Mouse (Mus musculus): ENCODE data around the gene Espn. TPM values are rescaled to one million over a fixed set of nuclear protein-coding genes. Genes with fewer than 3 reads are reported as not detected.
A peak's percentile ranks its signal among the peaks of the same experiment; 100 is the strongest.

Espn gene
- polyA plus RNA-seq, 1 experiment from 2014 or later, result 1.4 TPM

- DNase-seq (ENCODE audit: low spot score), result peak; percentile 51
- H3K36me3 ChIP-seq, result no peaks in the 10 kb centered on the region
- 5% methylated on average over 56 of the region's 56 CpGs for WGBS
- H3K4me1 ChIP-seq, result peaks cover 57% of the 10 kb centered on the region
- H3K27ac ChIP-seq (replicated peaks), result 0 out of 2 replicates have a peak overlapping the region, but pooled peaks have one; percentile 9
- peak overlapping the region; percentile 44 for H3K4me3 ChIP-seq
- H3K9me3 ChIP-seq (replicated peaks), result no peaks in the 10 kb centered on the region
- H3K27me3 ChIP-seq (ENCODE audit: low read depth, poor library complexity, severe bottlenecking), result peaks cover 100% of the 10 kb centered on the region
These were observed 26.8 kb downstream of the Espn start for GRCm38 (mm10) chr4:152125161-152126025.

DNA sequence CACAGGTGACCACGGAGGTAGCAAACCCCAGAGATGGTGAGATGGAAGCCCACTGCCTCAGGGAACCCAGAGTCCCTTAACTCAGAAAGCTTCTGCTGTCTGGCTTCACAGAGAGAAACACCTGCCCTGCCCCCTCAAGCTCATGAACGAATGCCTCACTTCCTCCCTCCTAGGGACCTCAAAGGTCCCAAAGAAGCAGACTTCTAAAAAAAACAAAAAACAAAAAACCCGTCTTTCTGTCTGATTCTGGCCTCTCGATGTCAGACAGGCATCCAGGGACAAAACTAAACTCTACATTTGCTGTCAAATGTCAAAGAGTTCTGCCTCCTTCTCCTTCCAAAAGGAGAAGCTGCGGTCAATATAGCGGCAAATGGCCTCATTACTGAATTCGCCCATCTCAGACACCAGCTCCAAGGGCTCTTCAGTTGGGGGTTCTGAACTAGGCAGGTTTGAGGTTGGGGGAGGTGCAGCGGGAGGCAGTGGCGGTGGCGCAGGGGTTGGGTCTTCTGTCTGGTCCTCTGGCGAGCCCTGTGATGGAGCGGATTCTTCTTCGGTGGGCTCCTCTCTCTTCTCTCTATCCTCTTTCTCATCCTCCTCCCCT, 27.7 kb downstream of the Espn start:
- Histone ChIP-seq H3K36me3 (no peaks in the 10 kb centered on the region), H3K9me3 (replicated peaks) (no peaks in the 10 kb centered on the region), H3K4me3 (no peak overlapping the region), H3K27me3 (ENCODE audit: low read depth, poor library complexity, severe bottlenecking) (peaks cover 100% of the 10 kb centered on the region), H3K4me1 (peaks cover 57% of the 10 kb centered on the region), H3K27ac (replicated peaks) (no peak overlapping the region)
- no peak for DNase-seq (ENCODE audit: low spot score)
- 9% methylated on average over 13 of the region's 13 CpGs for WGBS

- H3K9me3 ChIP-seq (replicated peaks), result no peaks in the 10 kb centered on the region
- H3K27me3 ChIP-seq (ENCODE audit: low read depth, poor library complexity, severe bottlenecking), result peaks cover 100% of the 10 kb centered on the region
- no peak for DNase-seq (ENCODE audit: low spot score)
- no peak overlapping the region for H3K27ac ChIP-seq (replicated peaks)
- H3K4me1 ChIP-seq, result peaks cover 51% of the 10 kb centered on the region
- H3K36me3 ChIP-seq, result no peaks in the 10 kb centered on the region
- H3K4me3 ChIP-seq, result peak overlapping the region; percentile 40
- WGBS, result under 1% methylated on average over 12 of the region's 12 CpGs
These were observed 31.0 kb downstream of the Espn start for GRCm38 (mm10) chr4:152121183-152121505.

GRCm38 (mm10) chr4:152120311-152121182, 31.6 kb downstream of the Espn start:
- Histone ChIP-seq H3K4me1 (peaks cover 51% of the 10 kb centered on the region), H3K27me3 (ENCODE audit: low read depth, poor library complexity, severe bottlenecking) (peaks cover 100% of the 10 kb centered on the region), H3K27ac (replicated peaks) (no peak overlapping the region), H3K9me3 (replicated peaks) (no peaks in the 10 kb centered on the region), H3K36me3 (no peaks in the 10 kb centered on the region), H3K4me3 (peak overlapping the region; percentile 40)
- WGBS, result under 1% methylated on average over 31 of the region's 31 CpGs
- DNase-seq (ENCODE audit: low spot score), result no peak

DNA sequence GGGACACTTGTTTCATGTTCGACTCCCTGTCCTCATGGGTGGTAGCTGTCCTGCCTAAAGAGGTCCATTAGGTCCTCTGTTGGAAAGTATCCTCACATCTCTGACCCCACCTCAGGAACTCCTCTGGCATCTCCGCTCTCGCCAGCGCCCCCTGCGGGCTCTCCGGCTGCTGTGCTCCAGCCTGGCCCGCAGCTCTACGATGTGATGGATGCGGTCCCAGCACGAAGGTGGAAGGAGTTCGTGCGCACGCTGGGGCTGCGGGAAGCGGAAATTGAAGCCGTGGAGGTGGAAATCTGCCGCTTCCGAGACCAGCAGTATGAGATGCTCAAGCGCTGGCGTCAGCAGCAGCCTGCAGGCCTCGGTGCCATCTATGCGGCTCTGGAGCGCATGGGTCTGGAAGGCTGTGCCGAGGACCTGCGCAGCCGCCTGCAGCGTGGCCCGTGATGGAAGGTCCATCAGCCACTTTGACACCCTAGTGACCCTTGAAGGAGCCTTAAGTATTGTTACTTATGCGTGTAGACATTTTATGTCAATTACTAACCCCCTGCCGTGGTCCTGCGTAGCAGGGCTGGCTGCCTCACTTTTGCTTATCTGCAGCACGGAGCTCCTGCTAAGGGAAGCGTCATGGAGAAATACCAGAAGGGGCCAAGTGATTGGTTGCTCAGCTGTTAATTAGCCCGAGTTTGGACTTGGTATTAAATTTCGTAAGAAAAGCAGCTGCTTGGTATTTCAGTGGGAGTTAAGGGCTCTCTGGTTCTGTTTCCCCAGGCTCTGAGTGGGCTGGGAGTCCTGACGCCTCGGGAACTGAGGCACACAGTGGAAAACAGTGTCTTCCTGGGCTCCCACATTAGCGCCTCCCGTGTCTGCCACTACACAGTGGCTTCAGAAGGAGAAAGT, 32.5 kb downstream of the Espn start:
- Histone ChIP-seq H3K36me3 (peaks cover 5% of the 10 kb centered on the region), H3K27ac (replicated peaks) (no peak overlapping the region), H3K9me3 (replicated peaks) (no peaks in the 10 kb centered on the region), H3K4me3 (peak overlapping the region; percentile 40), H3K27me3 (ENCODE audit: low read depth, poor library complexity, severe bottlenecking) (peaks cover 100% of the 10 kb centered on the region), H3K4me1 (peaks cover 46% of the 10 kb centered on the region)
- peak; percentile 69 for DNase-seq (ENCODE audit: low spot score)
- WGBS, result 2% methylated on average over 39 of the region's 39 CpGs

DNA sequence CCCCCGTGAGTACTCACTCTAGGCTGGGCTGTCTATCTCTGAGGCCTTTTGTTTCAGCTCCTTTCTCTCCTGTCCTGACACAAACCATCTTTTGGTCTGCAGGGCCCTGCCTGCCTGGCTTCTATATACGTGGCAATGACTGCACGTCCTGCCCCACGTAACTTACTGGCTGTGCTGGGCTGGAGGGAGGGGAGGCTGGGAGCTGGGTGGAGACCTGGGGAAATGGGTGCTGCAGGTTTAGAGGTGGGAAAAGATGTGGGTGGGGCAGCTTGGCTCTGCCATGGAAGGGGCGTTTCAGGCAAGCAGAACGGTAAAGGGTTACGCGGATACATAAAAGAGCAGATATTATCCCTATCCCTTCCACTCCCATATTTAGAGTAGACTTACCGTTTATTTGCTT, 34.6 kb downstream of the Espn start:
- 76% methylated on average over 9 of the region's 9 CpGs for WGBS
- Histone ChIP-seq H3K36me3 (peaks cover 18% of the 10 kb centered on the region), H3K27me3 (ENCODE audit: low read depth, poor library complexity, severe bottlenecking) (peaks cover 100% of the 10 kb centered on the region), H3K4me1 (peaks cover 51% of the 10 kb centered on the region), H3K27ac (replicated peaks) (no peak overlapping the region), H3K4me3 (no peak overlapping the region), H3K9me3 (replicated peaks) (no peaks in the 10 kb centered on the region)
- DNase-seq (ENCODE audit: low spot score), result no peak

GRCm38 (mm10) chr4:152115921-152116612, 36.1 kb downstream of the Espn start, which contains the start of gene Tnfrsf25:
Gene Tnfrsf25, plus strand, starts transcription at chr4:152115934.
- H3K4me1 ChIP-seq, result peaks cover 53% of the 10 kb centered on the region
- DNase-seq (ENCODE audit: low spot score), result no peak
- no peak within 1 kb of the TSS for H3K27ac ChIP-seq (replicated peaks)
- peaks cover 29% of the 10 kb centered on the region for H3K36me3 ChIP-seq
- peak within 1 kb of the TSS; percentile 42 for H3K4me3 ChIP-seq
- H3K9me3 ChIP-seq (replicated peaks), result no peaks in the 10 kb centered on the region
- H3K27me3 ChIP-seq (ENCODE audit: low read depth, poor library complexity, severe bottlenecking), result peaks cover 99% of the 10 kb centered on the region
- 1% methylated on average over 30 of the region's 30 CpGs for WGBS

DNA sequence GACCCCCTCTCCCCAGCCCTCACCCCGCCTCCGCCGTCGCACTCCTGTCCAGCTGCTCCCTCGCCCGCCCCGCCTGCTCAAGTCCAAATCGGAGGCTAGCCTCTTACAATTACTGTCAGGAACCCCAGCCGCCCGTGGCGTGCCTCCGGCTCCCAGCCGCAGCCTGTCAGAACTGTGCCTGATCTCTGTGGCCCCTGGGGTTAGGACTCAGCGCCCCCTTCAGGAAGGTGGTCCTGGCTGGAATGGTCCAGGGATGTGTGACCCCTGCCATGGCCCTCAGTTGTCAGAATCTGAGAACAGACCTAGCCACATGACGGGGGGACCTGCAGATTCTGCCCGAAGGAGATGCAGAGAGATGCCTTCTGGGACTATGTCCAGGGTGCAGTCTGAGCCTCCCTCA, 38.1 kb downstream of the Espn start:
- WGBS, result 54% methylated on average over 16 of the region's 16 CpGs
- H3K36me3 ChIP-seq, result peaks cover 38% of the 10 kb centered on the region
- no peak for DNase-seq (ENCODE audit: low spot score)
- peaks cover 97% of the 10 kb centered on the region for H3K27me3 ChIP-seq (ENCODE audit: low read depth, poor library complexity, severe bottlenecking)
- H3K4me1 ChIP-seq, result peaks cover 34% of the 10 kb centered on the region
- H3K9me3 ChIP-seq (replicated peaks), result no peaks in the 10 kb centered on the region
- H3K27ac ChIP-seq (replicated peaks), result no peak overlapping the region
- H3K4me3 ChIP-seq, result no peak overlapping the region

DNA sequence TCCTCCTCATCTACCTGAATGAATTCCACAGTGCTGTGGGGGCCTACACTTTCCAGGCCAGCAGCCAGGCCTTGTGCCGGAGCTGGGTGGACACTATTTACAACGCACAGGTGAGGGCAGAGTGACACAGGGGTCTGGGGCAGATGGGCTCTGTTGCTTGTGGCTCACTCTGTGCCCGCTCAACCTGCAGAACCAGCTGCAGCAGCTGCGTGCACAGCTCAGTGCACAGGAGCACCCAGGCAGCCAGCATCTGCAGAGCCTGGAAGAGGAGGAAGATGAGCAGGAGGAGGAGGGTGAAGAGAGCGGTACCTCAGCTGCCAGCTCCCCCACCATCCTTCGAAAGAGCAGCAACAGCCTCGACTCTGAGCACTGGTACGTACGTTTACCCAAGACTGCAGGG, 39.8 kb downstream of the Espn start:
- 64% methylated on average over 9 of the region's 9 CpGs for WGBS
- DNase-seq (ENCODE audit: low spot score), result no peak
- H3K4me1 ChIP-seq, result peaks cover 44% of the 10 kb centered on the region
- no peaks in the 10 kb centered on the region for H3K9me3 ChIP-seq (replicated peaks)
- H3K4me3 ChIP-seq, result no peak overlapping the region
- no peak overlapping the region for H3K27ac ChIP-seq (replicated peaks)
- peaks cover 97% of the 10 kb centered on the region for H3K27me3 ChIP-seq (ENCODE audit: low read depth, poor library complexity, severe bottlenecking)
- H3K36me3 ChIP-seq, result peaks cover 46% of the 10 kb centered on the region

GRCm38 (mm10) chr4:152110689-152111088, 41.5 kb downstream of the Espn start:
- no peak overlapping the region for H3K4me3 ChIP-seq
- H3K27me3 ChIP-seq (ENCODE audit: low read depth, poor library complexity, severe bottlenecking), result peaks cover 97% of the 10 kb centered on the region
- DNase-seq (ENCODE audit: low spot score), result no peak
- no peak overlapping the region for H3K27ac ChIP-seq (replicated peaks)
- peaks cover 39% of the 10 kb centered on the region for H3K4me1 ChIP-seq
- 82% methylated on average over 4 of the region's 4 CpGs for WGBS
- H3K9me3 ChIP-seq (replicated peaks), result no peaks in the 10 kb centered on the region
- peaks cover 59% of the 10 kb centered on the region for H3K36me3 ChIP-seq

- Histone ChIP-seq H3K9me3 (replicated peaks) (no peaks in the 10 kb centered on the region), H3K27ac (replicated peaks) (no peak overlapping the region), H3K36me3 (peaks cover 54% of the 10 kb centered on the region), H3K27me3 (ENCODE audit: low read depth, poor library complexity, severe bottlenecking) (peaks cover 85% of the 10 kb centered on the region), H3K4me1 (peaks cover 34% of the 10 kb centered on the region), H3K4me3 (no peak overlapping the region)
- no peak for DNase-seq (ENCODE audit: low spot score)
- 90% methylated on average over 3 of the region's 3 CpGs for WGBS
These were observed 42.7 kb downstream of the Espn start for GRCm38 (mm10) chr4:152109509-152109908.

Data from midbrain, embryonic 10.5 days (tissue).